Mouse (Mus musculus) heart, postnatal 0 days (tissue): ENCODE results near the gene Smim8.

ENCODE experiments used
- CTCF ChIP-seq: IDR thresholded peaks from 2 replicates; pipeline ENCODE4 v1.5.1; 2016; ENCODE audit warnings: antibody characterized with exemption, control low read depth, low read depth
- EP300 ChIP-seq: IDR thresholded peaks from 2 replicates; pipeline ENCODE4 v1.6.1; 2016; ENCODE audit warnings: antibody characterized with exemption, low read depth

GRCm38 (mm10) chr4:34729851-34730341, 48.3 kb downstream of the Smim8 start, which contains the start of gene Cfap206:
- TF ChIP-seq CTCF (no peak), EP300 (no peak)
